10 mouse cellular contexts compared by ENCODE assay signal in genomic region chr4:129020454-129020853, GRCm38 (mm10). TPM values are rescaled to one million over a fixed set of nuclear protein-coding genes. Genes with fewer than 3 reads are reported as not detected.
DNase-seq lines count a peak whose midpoint lies in the region; ATAC-seq lines count a peak whose summit lies in the region.
"Had no signal": no experiment of that assay in that cellular context is flagged by ENCODE, and none has a peak within 500 bp of the region (broad histone marks: within the 10 kb centered on the region; RNA-seq: fewer than 3 reads in every experiment).

No protein-coding gene starts in this region.

- no peak overlapping the region for H3K9ac ChIP-seq in hindbrain, embryonic 14.5 days

- no peak overlapping the region for H3K4me3 ChIP-seq in heart, embryonic 10.5 days
- no peak overlapping the region for H3K4me3 ChIP-seq in hindbrain, embryonic 14.5 days (replicated peaks; ENCODE audit: low read length)
- H3K4me3 ChIP-seq: erythroblast, embryonic 14.5 days had no signal

- H3K27ac ChIP-seq in heart, embryonic 10.5 days = no peak overlapping the region
- H3K27ac ChIP-seq in hindbrain, embryonic 14.5 days = 0 out of 2 replicates have a peak overlapping the region, but pooled peaks have one; percentile 53

- peaks cover 12% of the 10 kb centered on the region; the same call in 1 of the 2 replicates for H3K27me3 ChIP-seq in heart, embryonic 10.5 days (ENCODE audit: insufficient read depth, poor library complexity, severe bottlenecking)
- H3K27me3 ChIP-seq in hindbrain, embryonic 14.5 days (ENCODE audit: control insufficient read depth, insufficient read depth, low read length) = no peaks in the 10 kb centered on the region
- H3K27me3 ChIP-seq: CH12.LX had no signal

- WGBS in heart, embryonic 10.5 days = 60% methylated on average over 6 of the region's 6 CpGs
- 25% methylated on average over 6 of the region's 6 CpGs for WGBS in hindbrain, embryonic 14.5 days

- no peak overlapping the region for H3K4me2 ChIP-seq in hindbrain, embryonic 14.5 days (replicated peaks)

- no peaks in the 10 kb centered on the region for H3K9me3 ChIP-seq in heart, embryonic 10.5 days
- no peaks in the 10 kb centered on the region for H3K9me3 ChIP-seq in hindbrain, embryonic 14.5 days (ENCODE audit: control insufficient read depth, low read length)

- ATAC-seq in hindbrain, embryonic 14.5 days (ENCODE audit: low FRiP score) = peak; percentile 65; the same call in 1 of the 2 replicates

- H3K36me3 ChIP-seq in heart, embryonic 10.5 days = no peaks in the 10 kb centered on the region
- no peaks in the 10 kb centered on the region for H3K36me3 ChIP-seq in hindbrain, embryonic 14.5 days (replicated peaks; ENCODE audit: control insufficient read depth, insufficient read depth)

- peaks cover 30% of the 10 kb centered on the region for H3K4me1 ChIP-seq in heart, embryonic 10.5 days
- H3K4me1 ChIP-seq in hindbrain, embryonic 14.5 days (replicated peaks; ENCODE audit: control insufficient read depth, insufficient read depth, low read length) = no peaks in the 10 kb centered on the region

- peak; percentile 95 to 96 for DNase-seq in heart, adult 18-20 months
- DNase-seq in heart, embryonic 10.5 days (ENCODE audit: low spot score) = no peak
- DNase-seq in adrenal gland, postnatal 36 days = peak; percentile 93
- DNase-seq in frontal cortex, postnatal 14 days (ENCODE audit: low spot score in 2 of 2) = peak; percentile 63 to 68
- peak; percentile 67 for DNase-seq in hindbrain, embryonic 14.5 days (ENCODE audit: low spot score)
- peak; percentile 46 to 76 for DNase-seq in left cerebral cortex, adult 8-10 months (ENCODE audit: low spot score in 2 of 2)
- peak; percentile 21 for DNase-seq in retina, postnatal 7 days (ENCODE audit: low read depth, low spot score)
- no peak for DNase-seq in T-cell, adult 2 months (ENCODE audit: low spot score)

RNA-seq across cellular contexts. Expression of gene Ak2, which starts 28.7 kb away (rescaled TPM):
- total RNA-seq in heart, adult 18-20 months (2021) = 10 to 100 TPM; 75.7 to 78.3 TPM
- polyA plus RNA-seq in heart, embryonic 10.5 days (2016; fragmentation: Nextera tagmentation; extraction: Ambion mirVana) = 189 and 215 TPM in 2 replicates
- 100 to 1,000 TPM; 131 to 134 TPM for total RNA-seq in adrenal gland, postnatal 36 days (2021)
- polyA plus RNA-seq in hindbrain, embryonic 14.5 days (2014; fragmentation: Nextera tagmentation; extraction: Ambion mirVana) = 60.4 and 64.4 TPM in 2 replicates
- total RNA-seq in left cerebral cortex, adult 8-10 months (2022) = 10 to 100 TPM; 23.4 to 28.1 (median 25.2) TPM

RNA-seq across cellular contexts. Expression of gene Rnf19b, which starts 37.6 kb away (rescaled TPM):
- 10 to 100 TPM; 27.3 to 28.2 TPM for total RNA-seq in heart, adult 18-20 months (2021)
- 5.3 and 6.8 TPM in 2 replicates for polyA plus RNA-seq in heart, embryonic 10.5 days (2016; fragmentation: Nextera tagmentation; extraction: Ambion mirVana)
- 10 to 100 TPM; 41.1 to 45.6 TPM for total RNA-seq in adrenal gland, postnatal 36 days (2021)
- polyA plus RNA-seq in hindbrain, embryonic 14.5 days (2014; fragmentation: Nextera tagmentation; extraction: Ambion mirVana) = 35.5 and 41.1 TPM in 2 replicates
- 10 to 100 TPM; 50.2 to 60.3 (median 52.6) TPM for total RNA-seq in left cerebral cortex, adult 8-10 months (2022)

RNA-seq across cellular contexts. Expression of gene Azin2, which starts 58.2 kb away (rescaled TPM):
- total RNA-seq in heart, adult 18-20 months (2021) = 1 to 10 TPM; 2.3 to 3.5 TPM
- 4.0 and 4.7 TPM in 2 replicates for polyA plus RNA-seq in heart, embryonic 10.5 days (2016; fragmentation: Nextera tagmentation; extraction: Ambion mirVana)
- 10 to 100 TPM; 51.6 to 70.4 TPM for total RNA-seq in adrenal gland, postnatal 36 days (2021)
- polyA plus RNA-seq in hindbrain, embryonic 14.5 days (2014; fragmentation: Nextera tagmentation; extraction: Ambion mirVana) = 14.6 and 20.1 TPM in 2 replicates
- 10 to 100 TPM; 48.2 to 54.6 (median 49.8) TPM for total RNA-seq in left cerebral cortex, adult 8-10 months (2022)
- polyA plus RNA-seq: erythroblast, embryonic 14.5 days had no signal

Comparison
In these comparisons a context has a peak if more than half of its experiments do, and no peak if none do; other contexts are left out.
1. DNase-seq: peak in heart, adult 18-20 months (2 of 2), adrenal gland, postnatal 36 days (2 of 2), frontal cortex, postnatal 14 days (2 of 2), hindbrain, embryonic 14.5 days (single experiment), left cerebral cortex, adult 8-10 months (2 of 2) and retina, postnatal 7 days (single experiment); none in heart, embryonic 10.5 days (single experiment) and T-cell, adult 2 months (single experiment).
2. RNA of gene Azin2, which starts 58.2 kb away (total RNA-seq): 51.6 to 70.4 TPM in adrenal gland, postnatal 36 days and 48.2 to 54.6 TPM in left cerebral cortex, adult 8-10 months; 2.3 to 3.5 TPM in heart, adult 18-20 months; every median in the first group is over 10 times any median in the second.